Mouse (Mus musculus) heart, adult 18-20 months (tissue): ENCODE measurements at regions not wholly inside any gene's neighbourhood (a gene's known extent, or its start where the extent isn't known, plus 50 kb on each side); places are given as distances from the start of the nearest gene placed in this dataset.

Experiments used
- DNase-seq, 2 experiments: peaks; one replicate each; pipeline ENCODE4 v3.0.0; 2021 to 2022; ENCODE audit warnings: mixed read lengths in 1 of 2

DNA sequence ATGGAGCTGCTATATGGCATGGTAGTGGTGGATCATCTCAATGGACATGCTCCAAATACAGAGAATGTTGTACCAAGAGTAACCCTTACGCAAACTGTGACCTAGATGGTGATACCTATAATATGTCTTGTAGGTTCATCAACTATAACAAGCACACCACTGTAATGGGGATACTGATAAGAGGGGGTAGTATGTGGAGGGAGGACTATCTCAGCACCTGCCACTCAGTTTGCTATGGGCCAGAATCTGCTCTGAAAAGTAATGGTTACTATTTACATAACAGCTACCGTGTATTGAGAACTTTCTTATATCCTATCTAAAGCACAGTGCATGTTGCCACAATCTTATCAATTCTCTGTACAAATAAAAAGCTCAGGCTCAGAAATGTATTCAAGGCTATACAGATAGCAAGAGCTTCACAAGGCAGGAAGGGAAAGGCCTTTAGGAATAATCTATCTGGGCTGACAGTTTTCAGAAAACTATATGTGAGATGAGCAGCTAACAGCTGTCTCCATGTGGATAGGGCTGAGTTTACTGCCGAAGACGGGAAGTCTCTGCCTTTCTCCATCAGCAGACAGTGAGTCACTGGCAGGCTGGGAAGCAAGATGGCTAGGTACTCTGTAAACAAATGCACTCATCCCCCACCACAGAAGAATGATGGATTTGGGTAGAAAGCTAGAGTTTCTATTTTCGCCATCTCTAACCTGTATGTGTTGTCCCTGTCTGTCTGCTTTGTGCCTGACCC is 77.1 kb upstream of the Nck2 start:
- no peak for DNase-seq

DNA sequence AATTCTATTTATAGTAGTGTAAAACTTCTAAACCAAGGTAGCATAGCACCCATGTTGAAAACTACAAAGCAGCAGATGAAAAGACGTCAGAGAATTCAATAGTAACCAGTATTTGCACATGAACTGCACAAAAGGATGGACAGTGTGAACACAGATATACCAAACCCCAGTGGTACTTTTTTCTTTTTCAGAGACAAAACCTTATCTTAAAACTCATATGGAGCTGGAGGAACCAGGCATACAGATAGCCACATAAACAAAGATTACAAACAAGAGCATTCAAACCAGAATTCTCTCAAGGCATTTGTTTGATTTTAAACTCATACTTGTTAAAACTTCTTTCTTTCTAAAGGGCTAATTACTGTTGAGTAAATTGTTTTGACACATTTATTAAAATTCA is 72.5 kb upstream of the Nck2 start:
- DNase-seq: no peak

DNA sequence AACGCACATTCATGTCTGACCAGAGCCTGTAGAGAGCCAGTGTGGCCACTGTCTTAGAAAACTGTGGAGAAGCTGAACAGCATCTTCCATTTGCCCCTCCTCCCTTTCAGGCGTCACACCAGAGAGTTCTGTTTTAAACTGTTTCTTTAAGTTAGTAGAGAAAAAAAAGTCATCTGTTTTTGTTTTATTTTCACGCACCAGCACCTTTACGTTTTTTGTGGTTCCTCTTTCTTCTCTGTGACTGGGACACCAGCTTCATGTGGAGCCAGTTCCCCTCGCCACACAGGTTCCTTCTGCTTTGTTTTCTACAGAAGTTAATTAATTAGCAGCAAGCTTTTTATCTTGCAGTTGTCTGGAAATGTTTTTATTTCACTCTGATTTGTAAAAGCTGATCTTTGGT is 69.4 kb upstream of the Nck2 start:
- DNase-seq: no peak

DNA sequence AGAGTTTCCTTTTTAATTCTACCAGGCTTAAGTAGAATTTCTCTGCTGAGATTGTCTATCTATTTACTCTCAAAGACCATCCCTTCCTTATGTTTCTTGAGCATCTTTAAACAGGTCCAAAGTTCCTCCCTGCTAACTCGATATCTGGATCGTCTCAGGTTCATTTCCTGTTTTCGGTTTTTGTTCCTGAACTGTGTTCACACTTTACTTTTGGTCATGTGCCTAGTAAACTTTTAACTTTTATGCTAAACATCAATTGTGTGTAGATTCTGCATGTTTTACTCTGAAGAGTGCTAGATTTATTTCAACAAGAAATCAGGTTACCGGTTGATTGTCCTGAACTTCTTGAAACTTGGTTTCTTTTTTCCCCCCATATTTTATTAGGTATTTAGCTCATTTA is 68.5 kb upstream of the Nck2 start:
- DNase-seq: no peak

DNA sequence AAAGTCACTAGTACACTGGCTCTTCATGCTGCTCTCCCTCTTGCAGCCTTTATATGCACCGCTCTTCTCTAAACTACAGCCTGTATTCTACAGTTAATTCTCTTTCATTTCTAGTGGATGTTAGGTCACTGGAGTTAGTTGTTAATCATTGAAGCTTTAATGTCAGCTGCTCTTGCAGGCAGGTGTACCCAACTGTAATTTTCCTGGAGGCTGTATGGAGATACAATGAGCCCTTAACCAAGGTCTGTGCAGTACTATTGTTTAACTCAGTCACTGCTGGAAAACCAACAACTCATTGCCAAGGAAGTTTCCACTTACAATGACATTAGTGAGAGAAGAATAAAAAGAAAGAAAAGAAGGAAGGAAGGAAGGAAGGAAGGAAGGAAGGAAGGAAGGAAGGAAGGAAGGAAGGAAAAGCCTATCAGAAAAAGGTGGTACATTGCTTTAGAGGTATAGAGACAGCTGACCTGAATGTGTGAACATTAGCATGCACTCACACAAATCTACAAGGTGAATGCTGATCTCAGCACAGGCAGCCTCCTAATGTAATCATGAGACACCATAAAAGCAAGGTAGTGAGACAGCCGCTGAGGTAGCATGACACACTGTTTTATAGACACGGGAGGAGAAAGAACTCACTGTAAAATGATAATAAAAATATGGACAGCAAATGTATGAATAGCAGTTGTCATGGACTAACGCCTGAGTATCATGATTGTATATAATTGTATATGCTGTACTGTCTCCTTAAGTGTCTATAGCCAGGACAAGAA is 66.7 kb upstream of the Nck2 start:
- no peak for DNase-seq

DNA sequence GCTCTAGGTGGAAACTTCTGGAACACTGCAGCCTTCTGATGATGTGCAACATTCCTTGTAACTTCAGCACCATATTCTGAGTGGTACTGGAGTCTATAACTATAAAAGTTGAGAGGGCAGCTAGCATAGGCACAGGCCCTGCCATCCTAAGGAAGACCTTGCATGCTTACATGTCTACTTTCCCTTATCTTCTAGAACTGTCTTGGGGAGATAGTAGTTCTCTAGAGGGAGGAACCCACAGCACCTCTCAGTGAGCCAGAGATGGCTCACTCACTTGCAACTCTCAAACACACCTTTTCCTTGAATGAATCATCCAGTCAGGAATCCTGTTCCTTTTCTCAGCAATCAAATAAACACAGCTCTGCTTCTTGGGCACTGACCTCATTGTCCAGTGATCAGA is 59.4 kb upstream of the Nck2 start:
- DNase-seq: no peak

DNA sequence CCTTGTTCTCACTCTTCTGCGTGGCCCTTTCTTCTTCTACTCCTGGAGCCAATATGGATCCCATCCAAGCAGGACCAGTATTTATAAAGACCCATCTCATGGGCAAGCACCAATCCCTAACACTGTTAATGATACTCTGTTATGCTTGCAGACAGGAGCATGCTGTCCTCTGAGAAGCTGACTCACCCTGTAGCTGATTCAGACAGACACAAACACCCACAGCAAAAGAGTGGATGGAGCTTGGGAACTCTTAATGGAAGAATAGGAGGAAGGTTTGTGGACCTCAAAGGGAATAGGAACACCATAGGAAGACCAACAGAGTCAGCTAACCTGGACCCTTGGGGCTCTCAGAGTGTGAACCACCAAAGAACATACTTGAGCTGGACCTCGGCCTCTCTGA is 50.3 kb upstream of the Nck2 start:
- DNase-seq: no peak
